Mouse (Mus musculus): Measurements from ENCODE around the gene Upf3b. TPM values are rescaled to one million over a fixed set of nuclear protein-coding genes. Genes with fewer than 3 reads are reported as not detected.
"Not testable (repeated sequence)": the region's sequence is repeated elsewhere in the genome, so short reads cannot be mapped to it uniquely, and the experiment has no call there.

The Upf3b gene
- polyA plus RNA-seq (2015; fragmentation: Nextera tagmentation; extraction: Ambion mirVana) = 12.1 and 14.2 TPM in 2 replicates

DNA sequence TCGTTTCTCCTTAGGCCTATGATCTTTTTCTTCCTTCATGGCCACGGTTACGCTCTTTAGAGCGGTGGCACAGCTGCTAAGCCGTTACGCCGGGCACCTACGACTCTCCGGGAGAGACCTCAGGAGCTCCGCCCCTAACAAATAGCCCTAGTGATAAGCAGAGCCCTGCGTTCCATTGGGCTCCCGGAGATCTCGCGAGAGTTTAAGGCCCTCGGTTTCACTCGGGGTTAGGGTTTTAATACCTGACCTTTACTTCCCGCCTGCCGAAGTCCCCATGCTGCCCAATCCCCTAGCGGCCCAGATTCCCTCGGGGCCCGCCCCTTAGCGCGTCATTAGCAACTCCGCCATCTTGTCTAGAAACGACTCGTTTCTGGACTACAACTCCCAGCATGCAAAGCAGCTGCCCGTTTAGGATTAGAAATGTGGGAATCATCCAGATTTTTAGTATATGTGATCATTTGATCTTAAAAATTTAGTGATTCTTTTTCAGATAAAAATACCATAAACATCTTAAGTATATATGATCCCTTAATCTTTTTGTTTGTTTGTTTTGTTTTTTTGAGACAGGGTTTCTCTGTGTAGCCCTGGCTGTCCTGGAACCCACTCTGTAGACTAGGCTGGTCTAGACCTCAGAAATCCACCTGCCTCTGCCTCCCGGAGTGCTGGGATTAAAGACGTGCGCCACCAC is at the start of gene Upf3b:
Gene Upf3b (minus strand): TSS at position 130 of the 688 bp plus-strand sequence.
- peak; percentile 99 for ATAC-seq
- Histone ChIP-seq H3K9ac (ENCODE audit: low read depth, low read length) (peak within 1 kb of the TSS; percentile 76), H3K9me3 (ENCODE audit: control insufficient read depth, low read length) (no peaks in the 10 kb centered on the region), H3K4me2 (ENCODE audit: low read depth, low read length) (peak within 1 kb of the TSS; percentile 43), H3K27me3 (replicated peaks; ENCODE audit: control insufficient read depth, insufficient read depth, low read length) (no peaks in the 10 kb centered on the region), H3K4me1 (ENCODE audit: control insufficient read depth, insufficient read depth, low read length) (no peaks in the 10 kb centered on the region), H3K36me3 (ENCODE audit: control insufficient read depth, insufficient read depth, low read length) (no peaks in the 10 kb centered on the region), H3K4me3 (ENCODE audit: low read length) (peak within 1 kb of the TSS; percentile 58), H3K27ac (ENCODE audit: low read length) (peak within 1 kb of the TSS; percentile 84)
- WGBS = 13% methylated on average over 30 of the region's 30 CpGs

- no peaks in the 10 kb centered on the region for H3K9me3 ChIP-seq (ENCODE audit: control insufficient read depth, low read length)
- H3K27ac ChIP-seq (ENCODE audit: low read length) = no peak overlapping the region
- H3K4me3 ChIP-seq (ENCODE audit: low read length) = no peak overlapping the region
- H3K4me2 ChIP-seq (ENCODE audit: low read depth, low read length) = no peak overlapping the region
- no peak overlapping the region for H3K9ac ChIP-seq (ENCODE audit: low read depth, low read length)
- no peaks in the 10 kb centered on the region for H3K4me1 ChIP-seq (ENCODE audit: control insufficient read depth, insufficient read depth, low read length)
- 64% methylated on average over 4 of the region's 4 CpGs for WGBS
- no peaks in the 10 kb centered on the region for H3K36me3 ChIP-seq (ENCODE audit: control insufficient read depth, insufficient read depth, low read length)
- no peak for ATAC-seq
- H3K27me3 ChIP-seq (replicated peaks; ENCODE audit: control insufficient read depth, insufficient read depth, low read length) = no peaks in the 10 kb centered on the region
Measured at GRCm38 (mm10) chrX:37157839-37158238, 47.7 kb upstream of the Upf3b start.

GRCm38 (mm10) chrX:37144954-37145353 is 34.8 kb upstream of the Upf3b start:
- no peak for ATAC-seq
- H3K4me3 ChIP-seq (ENCODE audit: low read length) = no peak overlapping the region
- H3K36me3 ChIP-seq (ENCODE audit: control insufficient read depth, insufficient read depth, low read length) = no peaks in the 10 kb centered on the region
- 98% methylated on average over 2 of the region's 2 CpGs for WGBS
- no peaks in the 10 kb centered on the region for H3K27me3 ChIP-seq (replicated peaks; ENCODE audit: control insufficient read depth, insufficient read depth, low read length)
- H3K4me1 ChIP-seq (ENCODE audit: control insufficient read depth, insufficient read depth, low read length) = no peaks in the 10 kb centered on the region
- no peak overlapping the region for H3K27ac ChIP-seq (ENCODE audit: low read length)
- H3K9me3 ChIP-seq (ENCODE audit: control insufficient read depth, low read length) = no peaks in the 10 kb centered on the region
- no peak overlapping the region for H3K4me2 ChIP-seq (ENCODE audit: low read depth, low read length)
- H3K9ac ChIP-seq (ENCODE audit: low read depth, low read length) = no peak overlapping the region

DNA sequence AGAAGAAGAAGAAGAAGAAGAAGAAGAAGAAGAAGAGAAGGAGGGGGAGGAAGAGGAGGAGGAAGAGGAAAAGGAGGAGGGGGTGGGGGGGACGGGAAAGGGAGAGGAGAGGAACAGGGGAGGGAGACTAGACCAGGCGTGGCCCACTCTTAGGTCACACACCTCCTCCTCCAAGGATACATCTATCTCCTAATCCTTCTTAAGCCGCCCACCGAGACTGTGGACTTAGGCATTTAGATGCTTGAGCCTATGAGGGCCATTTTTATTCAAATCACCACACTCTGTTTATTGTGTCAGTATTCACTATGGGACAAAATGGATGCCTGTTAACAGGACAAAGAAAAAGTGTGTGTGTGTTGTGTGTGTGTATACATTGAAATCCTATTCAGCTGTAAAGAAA is 34.4 kb upstream of the Upf3b start:
- H3K4me1 ChIP-seq (ENCODE audit: control insufficient read depth, insufficient read depth, low read length); ATAC-seq; H3K27me3 ChIP-seq (replicated peaks; ENCODE audit: control insufficient read depth, insufficient read depth, low read length); H3K4me3 ChIP-seq (ENCODE audit: low read length); H3K9me3 ChIP-seq (ENCODE audit: control insufficient read depth, low read length); H3K27ac ChIP-seq (ENCODE audit: low read length); H3K4me2 ChIP-seq (ENCODE audit: low read depth, low read length); H3K9ac ChIP-seq (ENCODE audit: low read depth, low read length); H3K36me3 ChIP-seq (ENCODE audit: control insufficient read depth, insufficient read depth, low read length): not testable (repeated sequence)
- WGBS = 71% methylated on average over 1 of the region's 4 CpGs

GRCm38 (mm10) chrX:37141732-37142131 is 31.6 kb upstream of the Upf3b start:
- Histone ChIP-seq H3K4me3 (ENCODE audit: low read length) (no peak overlapping the region), H3K36me3 (ENCODE audit: control insufficient read depth, insufficient read depth, low read length) (no peaks in the 10 kb centered on the region), H3K9me3 (ENCODE audit: control insufficient read depth, low read length) (no peaks in the 10 kb centered on the region), H3K9ac (ENCODE audit: low read depth, low read length) (no peak overlapping the region), H3K27ac (ENCODE audit: low read length) (no peak overlapping the region), H3K27me3 (replicated peaks; ENCODE audit: control insufficient read depth, insufficient read depth, low read length) (no peaks in the 10 kb centered on the region), H3K4me2 (ENCODE audit: low read depth, low read length) (no peak overlapping the region), H3K4me1 (ENCODE audit: control insufficient read depth, insufficient read depth, low read length) (no peaks in the 10 kb centered on the region)
- 86% methylated on average over 3 of the region's 3 CpGs for WGBS
- ATAC-seq = no peak

DNA sequence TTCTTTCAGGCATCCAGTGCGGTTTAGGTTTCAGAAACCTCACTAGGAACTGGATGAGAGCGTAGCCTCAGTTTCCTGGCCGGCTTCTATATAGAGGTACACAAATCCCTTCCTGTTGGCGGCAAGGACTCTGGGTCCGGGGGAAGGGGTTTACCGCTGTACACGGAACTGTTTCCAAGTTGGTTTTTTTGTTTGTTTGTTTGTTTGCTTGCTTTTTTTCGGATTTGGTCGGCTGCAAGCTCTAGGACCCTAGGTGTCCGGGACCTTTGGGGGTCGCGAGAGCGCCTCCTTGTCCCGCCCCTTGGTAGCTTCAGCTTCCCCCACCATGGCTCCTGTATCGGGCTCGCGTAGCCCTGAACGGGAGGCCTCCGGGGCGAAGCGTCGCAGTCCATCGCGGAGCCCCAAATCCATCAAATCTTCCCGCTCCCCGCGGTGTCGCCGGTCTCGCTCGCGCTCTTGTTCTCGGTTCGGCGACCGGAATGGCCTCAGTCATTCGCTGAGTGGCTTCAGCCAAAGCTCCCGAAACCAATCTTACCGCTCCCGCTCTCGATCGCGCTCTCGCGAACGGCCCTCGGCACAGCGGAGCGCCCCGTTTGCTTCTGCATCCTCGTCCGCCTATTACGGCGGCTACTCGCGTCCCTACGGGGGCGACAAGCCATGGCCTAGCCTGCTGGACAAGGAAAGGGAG is 16.7 kb upstream of the Upf3b start, which contains the start of gene Nkap:
Gene Nkap (plus strand): TSS at position 125 of the 688 bp plus-strand sequence.
- H3K9ac ChIP-seq (ENCODE audit: low read depth, low read length) = peak within 1 kb of the TSS; percentile 82
- peak; percentile 88 for ATAC-seq
- H3K27ac ChIP-seq (ENCODE audit: low read length) = peak within 1 kb of the TSS; percentile 69
- H3K4me3 ChIP-seq (ENCODE audit: low read length) = peak within 1 kb of the TSS; percentile 65
- H3K4me2 ChIP-seq (ENCODE audit: low read depth, low read length) = peak within 1 kb of the TSS; percentile 48
- H3K27me3 ChIP-seq (replicated peaks; ENCODE audit: control insufficient read depth, insufficient read depth, low read length) = no peaks in the 10 kb centered on the region
- no peaks in the 10 kb centered on the region for H3K36me3 ChIP-seq (ENCODE audit: control insufficient read depth, insufficient read depth, low read length)
- 16% methylated on average over 58 of the region's 58 CpGs for WGBS
- H3K9me3 ChIP-seq (ENCODE audit: control insufficient read depth, low read length) = no peaks in the 10 kb centered on the region
- H3K4me1 ChIP-seq (ENCODE audit: control insufficient read depth, insufficient read depth, low read length) = no peaks in the 10 kb centered on the region

DNA sequence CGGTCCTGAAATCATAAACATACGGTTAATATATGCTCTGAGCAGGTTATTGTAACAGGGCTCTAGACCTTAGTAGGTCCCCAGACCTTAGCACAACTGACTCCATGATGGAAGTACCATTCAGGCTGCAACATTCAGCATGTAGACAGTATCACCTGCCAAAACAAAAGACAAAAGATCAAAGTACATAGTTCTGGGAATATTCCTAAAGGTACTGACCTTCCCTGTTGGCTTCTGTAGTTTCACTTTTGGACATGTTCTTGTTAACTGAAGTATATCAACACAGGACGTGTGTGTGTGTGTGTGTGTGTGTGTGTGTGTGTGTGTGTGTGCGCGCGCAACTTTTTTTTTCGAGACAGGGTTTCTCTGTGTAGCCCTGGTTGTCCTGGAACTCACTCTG is 15.4 kb upstream of the Upf3b start:
- ATAC-seq = no peak
- H3K36me3 ChIP-seq (ENCODE audit: control insufficient read depth, insufficient read depth, low read length) = no peaks in the 10 kb centered on the region
- H3K27me3 ChIP-seq (replicated peaks; ENCODE audit: control insufficient read depth, insufficient read depth, low read length) = no peaks in the 10 kb centered on the region
- no peaks in the 10 kb centered on the region for H3K4me1 ChIP-seq (ENCODE audit: control insufficient read depth, insufficient read depth, low read length)
- H3K4me2 ChIP-seq (ENCODE audit: low read depth, low read length) = no peak overlapping the region
- H3K9ac ChIP-seq (ENCODE audit: low read depth, low read length) = no peak overlapping the region
- no peaks in the 10 kb centered on the region for H3K9me3 ChIP-seq (ENCODE audit: control insufficient read depth, low read length)
- no peak overlapping the region for H3K27ac ChIP-seq (ENCODE audit: low read length)
- H3K4me3 ChIP-seq (ENCODE audit: low read length) = no peak overlapping the region
- 90% methylated on average over 7 of the region's 7 CpGs for WGBS

GRCm38 (mm10) chrX:37120212-37120611 is 10.1 kb upstream of the Upf3b start:
- WGBS = 69% methylated on average over 5 of the region's 5 CpGs
- H3K27me3 ChIP-seq (replicated peaks; ENCODE audit: control insufficient read depth, insufficient read depth, low read length) = no peaks in the 10 kb centered on the region
- no peak overlapping the region for H3K27ac ChIP-seq (ENCODE audit: low read length)
- ATAC-seq = no peak
- no peak overlapping the region for H3K4me3 ChIP-seq (ENCODE audit: low read length)
- H3K4me2 ChIP-seq (ENCODE audit: low read depth, low read length) = no peak overlapping the region
- no peaks in the 10 kb centered on the region for H3K36me3 ChIP-seq (ENCODE audit: control insufficient read depth, insufficient read depth, low read length)
- no peaks in the 10 kb centered on the region for H3K9me3 ChIP-seq (ENCODE audit: control insufficient read depth, low read length)
- H3K9ac ChIP-seq (ENCODE audit: low read depth, low read length) = no peak overlapping the region
- no peaks in the 10 kb centered on the region for H3K4me1 ChIP-seq (ENCODE audit: control insufficient read depth, insufficient read depth, low read length)

- Histone ChIP-seq H3K27me3 (replicated peaks; ENCODE audit: control insufficient read depth, insufficient read depth, low read length) (no peaks in the 10 kb centered on the region), H3K4me2 (ENCODE audit: low read depth, low read length) (no peak overlapping the region), H3K27ac (ENCODE audit: low read length) (no peak overlapping the region), H3K4me3 (ENCODE audit: low read length) (no peak overlapping the region), H3K9me3 (ENCODE audit: control insufficient read depth, low read length) (no peaks in the 10 kb centered on the region), H3K4me1 (ENCODE audit: control insufficient read depth, insufficient read depth, low read length) (no peaks in the 10 kb centered on the region), H3K36me3 (ENCODE audit: control insufficient read depth, insufficient read depth, low read length) (no peaks in the 10 kb centered on the region), H3K9ac (ENCODE audit: low read depth, low read length) (no peak overlapping the region)
- ATAC-seq = no peak
- 55% methylated on average over 3 of the region's 3 CpGs for WGBS
Measured at GRCm38 (mm10) chrX:37119585-37119984, 9.5 kb upstream of the Upf3b start.

All from intestine, embryonic 16.5 days (tissue).